Mouse (Mus musculus) cortical plate, adult 2 months (tissue): ENCODE data around the gene Caskin1.

ENCODE experiments used
- CTCF ChIP-seq: fragments of 200-500 bp; IDR thresholded peaks from 2 replicates; pipeline ENCODE4 v1.5.1; 2011; ENCODE audit warnings: mild to moderate bottlenecking, control low read depth, low read length; ENCODE audit not compliant: insufficient read depth; ENCODE audit errors: extremely low read depth
- POLR2A ChIP-seq: fragments of 200-500 bp; IDR thresholded peaks from 2 replicates; pipeline ENCODE4 v1.6.1; 2011; ENCODE audit warnings: mild to moderate bottlenecking, low read length, control low read depth; ENCODE audit not compliant: insufficient read depth; ENCODE audit errors: extremely low read depth

DNA sequence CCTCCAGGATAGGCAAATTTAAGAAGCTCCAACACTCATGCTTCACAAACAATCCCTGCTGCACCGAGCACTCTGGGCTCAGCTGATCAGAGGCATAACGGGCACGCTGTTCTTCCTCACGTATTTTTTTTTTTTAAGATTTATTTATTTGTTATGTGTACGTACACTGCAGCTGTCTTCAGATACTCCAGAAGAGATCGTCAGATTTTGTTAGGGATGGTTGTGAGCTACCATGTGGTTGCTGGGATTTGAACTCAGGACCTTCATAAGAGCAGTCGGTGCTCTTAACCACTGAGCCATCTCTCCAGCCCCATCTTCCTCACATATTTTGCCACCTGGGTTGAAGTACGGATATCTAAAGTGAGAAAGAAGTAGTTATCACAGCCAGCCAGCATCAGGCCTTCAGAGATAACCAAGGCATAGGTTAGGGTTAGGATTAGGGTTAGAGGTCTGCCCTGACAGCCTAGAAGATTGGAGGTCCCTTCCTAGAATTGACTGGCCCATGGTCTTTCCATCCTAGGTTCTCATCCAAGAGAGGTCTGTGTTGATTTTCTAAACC, 45.8 kb downstream of the Caskin1 start, which contains the start of gene Rab26:
- TF ChIP-seq POLR2A, result no peak
- no peak for TF ChIP-seq CTCF
